Mouse (Mus musculus) kidney, embryonic 15.5 days (tissue): Measurements from ENCODE around the gene Cd9. TPM values are rescaled to one million over a fixed set of nuclear protein-coding genes. Genes with fewer than 3 reads are reported as not detected.

Experiments used
- ATAC-seq: fragments of 200-750 bp; cut with Nextera tagmentation; replicated peaks from 2 replicates; pipeline ENCODE4 v1.8.0; 2017; ENCODE audit warnings: moderate TSS enrichment; ENCODE audit not compliant: low FRiP score
- H3K27ac ChIP-seq: fragments of 300-500 bp; sonication (generic); 2 replicates; pipeline ENCODE4 v1.5.1; 2015; ENCODE audit warnings: mild to moderate bottlenecking, inconsistent platforms
- H3K27me3 ChIP-seq: fragments of 300-500 bp; sonication (generic); 2 replicates; pipeline ENCODE4 v1.6.1; 2015; ENCODE audit warnings: inconsistent platforms
- H3K36me3 ChIP-seq: fragments of 300-500 bp; sonication (generic); 2 replicates; pipeline ENCODE4 v1.6.1; 2015; ENCODE audit warnings: inconsistent platforms
- H3K4me1 ChIP-seq: fragments of 300-500 bp; sonication (generic); 2 replicates; pipeline ENCODE4 v1.6.1; 2015; ENCODE audit warnings: inconsistent platforms
- H3K4me2 ChIP-seq: fragments of 300-500 bp; sonication (generic); 2 replicates; pipeline ENCODE4 v1.6.1; 2015; ENCODE audit warnings: moderate library complexity, mild to moderate bottlenecking, inconsistent platforms
- H3K4me3 ChIP-seq: fragments of 300-500 bp; sonication (generic); replicated peaks from 2 replicates; pipeline ENCODE4 v1.5.1; 2015; ENCODE audit warnings: mild to moderate bottlenecking, inconsistent platforms
- H3K9ac ChIP-seq: fragments of 300-500 bp; sonication (generic); 2 replicates; pipeline ENCODE4 v1.6.1; 2015; ENCODE audit warnings: mild to moderate bottlenecking, inconsistent platforms
- H3K9me3 ChIP-seq: fragments of 300-500 bp; sonication (generic); replicated peaks from 2 replicates; pipeline ENCODE4 v1.6.1; 2016; ENCODE audit warnings: inconsistent platforms
- WGBS: fragments of 180-500 bp; shearing (Covaris S2); methylation state at CpG from one replicate; pipeline ENCODE4 v1.1.7; 2015; ENCODE audit warnings: mixed read lengths; 5-methylcytosine and 5-hydroxymethylcytosine counted together
- polyA plus RNA-seq: library from polyadenylated mRNA; unstranded; fragments of >200 nt; fragmentation: Nextera tagmentation; extraction: Ambion mirVana; gene quantifications from 2 replicates; pipeline ENCODE4 v1.2.1, GENCODE M21; 2015

The Cd9 gene
- polyA plus RNA-seq, 1 experiment from 2014 or later: 137 TPM

DNA sequence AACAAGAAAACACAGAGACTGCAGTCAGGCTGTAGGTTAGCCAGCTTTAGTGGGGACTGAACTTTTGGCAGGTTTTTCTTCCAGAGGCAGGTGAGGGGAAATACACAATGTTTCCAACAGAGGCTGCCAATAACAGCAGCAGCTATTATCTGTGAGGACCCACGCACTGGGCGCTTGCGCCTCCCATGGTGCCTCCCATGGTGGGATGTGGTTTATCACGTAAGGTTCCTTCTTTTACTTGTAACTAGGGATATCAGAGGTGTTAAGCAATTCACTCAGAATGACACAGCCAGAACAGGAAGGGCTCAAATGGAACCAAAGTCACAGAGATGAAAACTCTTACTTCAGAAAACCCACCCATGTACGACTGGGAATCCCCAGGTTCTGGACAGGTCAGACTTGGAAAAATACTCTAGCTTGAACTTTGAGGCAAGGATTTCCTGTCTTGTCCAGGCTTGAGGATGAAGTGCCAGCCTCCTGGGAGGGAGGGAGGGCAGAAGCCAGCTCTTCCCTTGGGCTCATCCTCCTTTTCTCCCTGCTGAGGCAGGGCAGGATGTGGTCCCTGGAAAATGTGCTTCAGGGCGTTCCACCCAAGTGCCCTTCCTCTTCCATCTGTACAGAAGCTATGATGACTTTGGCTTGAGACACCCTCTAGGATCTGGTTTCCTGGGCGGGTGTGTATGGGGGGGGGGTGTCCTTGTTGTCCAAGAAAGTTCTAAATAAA is 12.8 kb downstream of the Cd9 start:
- Histone ChIP-seq H3K9ac (no peak overlapping the region), H3K4me3 (no peak overlapping the region), H3K36me3 (no peaks in the 10 kb centered on the region), H3K27me3 (no peaks in the 10 kb centered on the region), H3K4me1 (peaks cover 78% of the 10 kb centered on the region), H3K27ac (peak overlapping the region; percentile 85), H3K9me3 (no peaks in the 10 kb centered on the region), H3K4me2 (peak overlapping the region; percentile 25; the same call in 1 of the 2 replicates)
- no peak; the same call in 1 of the 2 replicates for ATAC-seq
- 43% methylated on average over 7 of the region's 7 CpGs for WGBS

GRCm38 (mm10) chr6:125480396-125481361 is 13.9 kb downstream of the Cd9 start:
- peak; percentile 59; the same call in 1 of the 2 replicates for ATAC-seq
- H3K4me1 ChIP-seq: peaks cover 85% of the 10 kb centered on the region

DNA sequence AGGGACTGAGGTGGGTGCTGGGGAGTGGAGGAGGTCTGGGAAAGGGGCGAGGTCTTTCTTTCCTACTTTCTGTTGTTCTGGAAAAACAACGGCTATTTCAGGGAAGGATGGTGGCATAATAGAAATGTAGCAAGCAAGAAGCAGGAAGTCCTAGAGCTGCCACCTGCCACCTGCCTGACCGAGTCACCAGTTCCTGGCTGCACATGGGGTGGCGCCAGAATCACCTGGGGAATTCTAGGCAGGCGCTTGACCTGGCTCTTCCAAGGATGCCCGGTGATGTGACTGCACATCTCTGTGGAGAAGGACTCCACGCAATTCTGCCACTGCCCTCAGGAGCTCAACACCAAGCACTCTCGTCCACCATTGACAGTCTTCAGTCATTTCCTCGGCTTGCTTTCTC is 15.2 kb downstream of the Cd9 start:
- ATAC-seq: no peak
- WGBS: 86% methylated on average over 9 of the region's 9 CpGs
- Histone ChIP-seq H3K4me3 (no peak overlapping the region), H3K36me3 (no peaks in the 10 kb centered on the region), H3K9ac (no peak overlapping the region), H3K9me3 (no peaks in the 10 kb centered on the region), H3K27me3 (no peaks in the 10 kb centered on the region), H3K27ac (0 out of 2 replicates have a peak overlapping the region, but pooled peaks have one; percentile 32), H3K4me1 (peaks cover 96% of the 10 kb centered on the region), H3K4me2 (no peak overlapping the region)

More at GRCm38 (mm10) chr6:125480396-125481361, 13.9 kb downstream of the Cd9 start:
- H3K9me3 ChIP-seq: no peaks in the 10 kb centered on the region
- no peaks in the 10 kb centered on the region for H3K27me3 ChIP-seq
- H3K27ac ChIP-seq: peak overlapping the region; percentile 85
- no peaks in the 10 kb centered on the region for H3K36me3 ChIP-seq
- H3K4me3 ChIP-seq: no peak overlapping the region
- peak overlapping the region; percentile 25 for H3K4me2 ChIP-seq
- 25% methylated on average over 12 of the region's 12 CpGs for WGBS
- H3K9ac ChIP-seq: no peak overlapping the region

DNA sequence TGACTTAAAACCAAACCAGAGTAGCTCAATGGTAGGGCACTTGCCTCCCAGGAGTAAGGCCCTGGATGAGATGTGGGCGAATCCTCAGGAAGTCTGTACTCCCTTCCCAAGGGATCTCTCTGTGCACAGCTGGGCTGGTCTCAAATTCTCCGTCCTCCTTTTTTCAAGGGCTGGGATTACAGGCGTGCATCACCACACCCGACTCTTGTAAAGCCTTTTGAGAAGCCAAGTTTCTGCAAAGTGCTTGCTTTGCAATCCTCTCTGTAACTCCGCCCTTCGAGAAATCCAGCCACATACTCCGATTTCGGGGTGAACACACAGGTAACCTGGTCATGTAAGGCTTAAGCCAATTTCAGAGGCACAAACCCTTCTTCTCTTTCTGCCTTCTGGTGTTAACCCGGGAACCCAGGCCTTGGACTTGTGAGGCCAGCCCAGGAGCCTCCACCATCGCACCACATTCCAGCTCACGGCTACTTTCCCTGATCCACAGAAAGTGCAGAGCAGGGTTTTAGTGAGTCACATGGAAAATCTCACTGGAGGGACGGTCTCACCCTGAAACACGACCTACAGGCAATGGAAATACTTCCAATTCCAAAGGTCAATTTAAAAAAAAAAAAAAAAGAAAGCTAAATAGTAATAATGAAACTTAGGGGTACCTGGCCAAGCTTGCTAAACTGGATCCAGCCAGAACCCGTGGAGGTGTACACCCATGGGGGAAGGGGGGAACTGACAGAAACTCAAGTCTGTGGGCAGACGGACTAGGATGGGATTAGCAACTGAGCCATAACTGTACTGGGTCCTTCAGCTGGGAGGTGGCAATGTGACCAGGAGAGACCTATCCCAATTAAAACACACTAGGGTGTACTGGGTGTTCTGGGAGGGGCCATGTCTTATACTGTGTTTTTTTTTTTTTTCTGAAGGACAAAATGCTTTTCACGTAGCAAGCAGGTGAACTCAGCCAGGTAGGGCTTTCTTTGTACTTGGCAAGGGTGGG is 16.2 kb downstream of the Cd9 start:
- H3K4me3 ChIP-seq: no peak overlapping the region
- H3K9me3 ChIP-seq: no peaks in the 10 kb centered on the region
- WGBS: 68% methylated on average over 16 of the region's 16 CpGs
- H3K4me2 ChIP-seq: no peak overlapping the region
- H3K27me3 ChIP-seq: no peaks in the 10 kb centered on the region
- H3K9ac ChIP-seq: no peak overlapping the region
- H3K27ac ChIP-seq: peak overlapping the region; percentile 57
- H3K36me3 ChIP-seq: no peaks in the 10 kb centered on the region
- H3K4me1 ChIP-seq: peaks cover 96% of the 10 kb centered on the region
- ATAC-seq: no peak

- Histone ChIP-seq H3K4me3 (no peak overlapping the region), H3K4me2 (no peak overlapping the region), H3K4me1 (peaks cover 84% of the 10 kb centered on the region), H3K27ac (peak overlapping the region; percentile 57), H3K9ac (no peak overlapping the region), H3K27me3 (no peaks in the 10 kb centered on the region), H3K9me3 (no peaks in the 10 kb centered on the region), H3K36me3 (no peaks in the 10 kb centered on the region)
- peak; percentile 22; the same call in 1 of the 2 replicates for ATAC-seq
- 41% methylated on average over 9 of the region's 9 CpGs for WGBS
Measured at GRCm38 (mm10) chr6:125476826-125477589, 17.6 kb downstream of the Cd9 start.

DNA sequence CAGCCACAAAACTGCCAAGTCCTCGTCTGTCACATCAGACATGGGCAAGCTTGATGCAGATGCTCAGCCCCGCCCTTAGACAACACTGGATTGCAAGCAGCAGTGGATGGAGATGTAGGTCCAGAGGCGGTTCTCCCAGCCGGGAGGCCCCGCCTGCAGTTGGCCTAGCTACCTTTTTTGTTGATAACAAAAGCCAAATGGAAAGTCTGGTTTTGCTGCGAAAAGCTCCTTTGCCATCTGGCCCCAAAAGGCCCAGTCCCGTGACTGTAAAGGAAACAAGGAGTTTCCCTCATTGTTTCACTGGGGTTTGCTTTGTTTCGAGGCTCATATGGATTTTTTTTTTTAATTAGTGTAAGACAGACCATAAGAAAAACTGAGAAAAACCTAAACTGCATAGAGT is 18.5 kb downstream of the Cd9 start:
- no peaks in the 10 kb centered on the region for H3K9me3 ChIP-seq
- 50% methylated on average over 8 of the region's 8 CpGs for WGBS
- no peak for ATAC-seq
- H3K27me3 ChIP-seq: no peaks in the 10 kb centered on the region
- peak overlapping the region; percentile 57; the same call in 1 of the 2 replicates for H3K27ac ChIP-seq
- H3K4me3 ChIP-seq: no peak overlapping the region
- H3K9ac ChIP-seq: no peak overlapping the region
- H3K4me2 ChIP-seq: no peak overlapping the region
- peaks cover 74% of the 10 kb centered on the region for H3K4me1 ChIP-seq
- H3K36me3 ChIP-seq: no peaks in the 10 kb centered on the region

DNA sequence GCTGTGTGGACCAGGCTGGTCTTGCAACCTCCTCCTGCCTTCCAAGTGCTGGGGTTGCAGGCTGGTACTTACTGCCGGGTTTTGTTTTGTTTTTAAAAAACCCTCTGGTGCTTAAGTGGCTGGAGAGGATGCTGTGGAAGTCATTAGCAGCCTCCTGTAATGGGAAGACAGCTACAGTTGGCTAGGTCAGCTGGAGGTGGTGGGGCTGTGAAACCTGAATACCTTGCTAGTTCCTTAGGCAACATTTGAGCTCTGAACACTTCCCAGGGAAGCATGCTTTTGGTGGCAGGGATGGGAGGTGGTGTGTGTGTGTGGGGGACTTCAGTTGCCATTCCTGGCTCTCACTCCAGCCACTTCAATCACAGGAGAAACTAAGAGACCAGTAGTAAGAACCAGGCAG is 19.4 kb downstream of the Cd9 start:
- Histone ChIP-seq H3K27me3 (no peaks in the 10 kb centered on the region), H3K9me3 (no peaks in the 10 kb centered on the region), H3K4me2 (no peak overlapping the region), H3K27ac (peak overlapping the region; percentile 72), H3K4me1 (peaks cover 65% of the 10 kb centered on the region), H3K36me3 (no peaks in the 10 kb centered on the region), H3K9ac (no peak overlapping the region), H3K4me3 (no peak overlapping the region)
- ATAC-seq: peak; percentile 20; the same call in 1 of the 2 replicates
- 9% methylated on average over 1 of the region's 1 CpGs for WGBS

- Histone ChIP-seq H3K9ac (no peak overlapping the region), H3K4me1 (peaks cover 54% of the 10 kb centered on the region), H3K27me3 (no peaks in the 10 kb centered on the region), H3K4me2 (no peak overlapping the region), H3K9me3 (no peaks in the 10 kb centered on the region), H3K36me3 (no peaks in the 10 kb centered on the region), H3K27ac (no peak overlapping the region), H3K4me3 (no peak overlapping the region)
- 78% methylated on average over 5 of the region's 5 CpGs for whole genome bisulfite sequencing
- no peak for ATAC-seq
Measured at GRCm38 (mm10) chr6:125473939-125474338, 20.7 kb downstream of the Cd9 start.

DNA sequence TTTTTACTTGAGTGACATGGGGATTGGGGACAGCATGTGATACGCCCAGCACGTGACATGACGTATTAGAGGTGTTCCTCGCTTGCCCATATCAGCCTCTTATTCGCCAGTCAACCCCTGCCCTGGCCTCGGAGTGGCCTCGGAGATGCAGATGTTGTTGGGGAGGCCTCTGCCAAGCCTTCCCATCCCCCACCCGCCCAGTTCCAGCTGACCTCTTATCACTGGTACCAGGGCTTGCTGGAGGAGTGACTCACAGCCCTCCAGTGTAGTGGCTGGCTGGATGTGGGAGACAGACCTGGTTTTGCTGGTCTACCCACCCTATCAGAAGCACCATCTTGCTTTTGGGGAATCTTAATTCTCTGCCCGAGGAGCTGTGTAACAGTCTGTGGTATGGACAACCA is 21.3 kb downstream of the Cd9 start:
- Histone ChIP-seq H3K27ac (no peak overlapping the region), H3K9me3 (no peaks in the 10 kb centered on the region), H3K4me1 (peaks cover 55% of the 10 kb centered on the region), H3K4me3 (no peak overlapping the region), H3K27me3 (no peaks in the 10 kb centered on the region), H3K4me2 (no peak overlapping the region), H3K36me3 (no peaks in the 10 kb centered on the region), H3K9ac (no peak overlapping the region)
- ATAC-seq: no peak; the same call in 1 of the 2 replicates
- WGBS: 88% methylated on average over 9 of the region's 9 CpGs

GRCm38 (mm10) chr6:125471921-125472320 is 22.7 kb downstream of the Cd9 start:
- no peaks in the 10 kb centered on the region for H3K27me3 ChIP-seq
- no peak overlapping the region for H3K4me2 ChIP-seq
- H3K36me3 ChIP-seq: no peaks in the 10 kb centered on the region
- H3K4me3 ChIP-seq: no peak overlapping the region
- H3K4me1 ChIP-seq: peaks cover 53% of the 10 kb centered on the region
- ATAC-seq: no peak
- no peak overlapping the region for H3K9ac ChIP-seq
- peak overlapping the region; percentile 37 for H3K27ac ChIP-seq
- WGBS: 65% methylated on average over 4 of the region's 4 CpGs
- H3K9me3 ChIP-seq: no peaks in the 10 kb centered on the region

DNA sequence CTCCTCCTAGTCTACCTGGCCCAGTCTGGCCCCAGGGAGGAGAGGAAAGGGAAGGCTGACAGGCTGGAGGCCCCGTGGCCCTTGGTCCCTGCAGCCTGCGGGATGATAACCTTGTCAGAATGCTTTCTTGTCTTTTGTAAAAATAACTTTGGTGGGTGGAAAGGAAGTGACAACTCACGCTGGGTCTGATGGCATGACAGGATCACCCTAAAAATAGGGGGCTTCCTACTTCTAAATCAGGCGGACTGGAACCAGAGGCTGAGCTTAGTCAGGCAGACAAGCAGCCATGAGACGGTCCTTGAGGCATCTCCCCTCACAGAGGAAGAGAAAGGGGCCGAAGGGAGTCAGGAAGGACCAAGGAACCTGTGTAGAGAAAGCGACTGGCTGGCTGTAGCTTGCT is 23.3 kb downstream of the Cd9 start:
- Histone ChIP-seq H3K27me3 (no peaks in the 10 kb centered on the region), H3K9ac (no peak overlapping the region), H3K4me3 (no peak overlapping the region), H3K27ac (peak overlapping the region; percentile 37), H3K36me3 (no peaks in the 10 kb centered on the region), H3K4me1 (peaks cover 47% of the 10 kb centered on the region), H3K9me3 (no peaks in the 10 kb centered on the region), H3K4me2 (no peak overlapping the region)
- no peak for ATAC-seq
- WGBS: 67% methylated on average over 7 of the region's 7 CpGs
